Mouse (Mus musculus) lung, postnatal 0 days (tissue): ENCODE measurements at regions not wholly inside any gene's neighbourhood (a gene's known extent, or its start where the extent isn't known, plus 50 kb on each side); places are given as distances from the start of the nearest gene placed in this dataset.

Experiments
- CTCF ChIP-seq: IDR thresholded peaks from 2 replicates; pipeline ENCODE4 v1.5.1; 2016; ENCODE audit warnings: antibody characterized with exemption, mild to moderate bottlenecking
- EP300 ChIP-seq: IDR thresholded peaks from 2 replicates; pipeline ENCODE4 v1.6.1; 2016; ENCODE audit warnings: antibody characterized with exemption, mild to moderate bottlenecking, control low read depth

- TF ChIP-seq CTCF: no peak
- TF ChIP-seq EP300: no peak
Observed at GRCm38 (mm10) chr9:5753785-5754184, 408.6 kb downstream of the Casp12 start.
